Mouse (Mus musculus): ENCODE results near the gene Fgf7.

The Fgf7 gene

DNA sequence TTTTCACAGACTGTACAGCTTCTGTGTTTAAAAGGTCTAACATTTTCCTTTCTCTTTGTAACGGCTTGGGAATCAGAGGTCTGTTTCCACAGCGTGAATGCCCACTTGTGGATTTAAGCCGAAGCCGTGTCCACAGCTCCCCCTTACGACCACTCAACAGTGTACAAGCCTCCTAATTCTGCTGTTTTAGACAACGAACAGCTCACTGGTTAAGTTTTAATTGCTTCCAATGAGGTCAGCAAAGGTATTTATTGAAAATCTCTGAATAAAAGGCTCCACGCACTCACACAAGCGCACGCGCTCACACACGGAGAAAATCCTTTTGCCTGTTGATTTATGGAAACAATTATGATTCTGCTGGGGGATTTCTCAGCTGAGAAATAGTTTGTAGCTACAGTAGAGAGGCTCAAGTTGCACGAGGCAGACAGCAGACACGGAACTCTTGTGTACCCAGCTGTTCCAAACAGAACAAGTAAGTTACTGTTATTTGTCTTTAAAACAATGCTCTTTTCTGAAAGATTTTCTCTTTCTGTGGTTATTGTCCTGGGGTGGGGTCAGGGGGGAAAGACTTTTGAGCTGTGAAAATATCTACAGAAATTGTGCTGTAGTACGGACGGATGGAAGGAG, at the start of gene Fgf7:
TSS of gene Fgf7 (plus strand) at position 280 of the 627 bp plus-strand sequence.
- no peak for DNase-seq (ENCODE audit: low spot score)

DNA sequence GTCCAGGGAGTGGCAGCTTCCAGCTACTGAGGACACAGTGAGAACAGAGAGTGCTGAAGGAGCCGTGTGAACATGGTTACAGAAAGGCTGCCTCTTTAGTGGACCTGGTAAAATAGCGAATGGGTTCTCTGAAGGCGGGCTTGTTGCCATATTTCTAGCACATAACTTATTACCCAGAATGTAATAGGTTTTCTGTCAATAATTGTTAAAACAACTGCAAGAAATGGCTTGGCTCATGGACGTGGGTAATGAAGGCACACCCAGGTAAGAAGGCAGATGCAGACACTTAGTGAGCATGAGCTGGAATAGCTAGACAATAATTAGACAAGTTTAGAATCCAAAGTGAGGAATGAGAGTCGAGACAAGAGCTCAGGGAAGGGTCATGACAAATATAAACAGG, 32.2 kb upstream of the Fgf7 start:
- DNase-seq (ENCODE audit: low spot score) = no peak

DNA sequence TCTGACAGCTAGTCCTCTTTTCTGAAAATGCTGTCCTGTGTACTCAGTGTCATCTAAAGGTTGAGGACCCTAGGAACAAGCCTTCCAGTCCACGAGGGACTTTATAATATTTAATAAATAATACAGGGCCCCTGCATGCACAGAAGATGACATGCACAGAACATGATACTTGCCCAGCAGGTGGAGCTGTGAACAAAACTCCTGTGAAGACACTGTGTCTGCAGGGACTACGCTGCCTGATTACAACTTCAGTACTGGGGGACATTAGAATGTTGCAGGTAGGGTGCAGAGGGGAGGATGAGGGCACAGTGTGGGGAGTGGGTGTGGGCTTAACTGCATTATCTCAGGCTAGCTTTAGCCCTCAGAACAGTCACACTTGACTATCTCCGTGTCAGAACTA, 28.4 kb upstream of the Fgf7 start:
- DNase-seq (ENCODE audit: low spot score) = peak; percentile 50

DNA sequence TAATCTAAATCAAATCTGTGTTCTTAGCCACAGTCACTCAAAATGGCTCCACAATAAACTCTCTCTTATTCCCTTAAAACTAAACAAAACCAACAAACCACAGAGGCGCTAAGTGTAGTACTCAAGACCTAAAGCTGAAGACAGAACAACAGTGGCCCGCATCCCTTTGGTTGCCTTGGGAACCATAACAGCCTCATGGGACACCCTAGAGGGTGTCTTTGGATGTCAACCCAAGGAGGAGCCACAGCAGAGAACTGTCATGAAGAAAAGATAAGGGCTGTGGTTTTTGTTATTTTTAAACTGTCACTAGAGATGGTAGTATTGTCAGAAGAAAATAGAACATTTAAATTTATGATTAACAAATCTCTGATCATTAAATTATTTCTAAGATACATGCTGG, 27.7 kb upstream of the Fgf7 start:
- no peak for DNase-seq (ENCODE audit: low spot score)

DNA sequence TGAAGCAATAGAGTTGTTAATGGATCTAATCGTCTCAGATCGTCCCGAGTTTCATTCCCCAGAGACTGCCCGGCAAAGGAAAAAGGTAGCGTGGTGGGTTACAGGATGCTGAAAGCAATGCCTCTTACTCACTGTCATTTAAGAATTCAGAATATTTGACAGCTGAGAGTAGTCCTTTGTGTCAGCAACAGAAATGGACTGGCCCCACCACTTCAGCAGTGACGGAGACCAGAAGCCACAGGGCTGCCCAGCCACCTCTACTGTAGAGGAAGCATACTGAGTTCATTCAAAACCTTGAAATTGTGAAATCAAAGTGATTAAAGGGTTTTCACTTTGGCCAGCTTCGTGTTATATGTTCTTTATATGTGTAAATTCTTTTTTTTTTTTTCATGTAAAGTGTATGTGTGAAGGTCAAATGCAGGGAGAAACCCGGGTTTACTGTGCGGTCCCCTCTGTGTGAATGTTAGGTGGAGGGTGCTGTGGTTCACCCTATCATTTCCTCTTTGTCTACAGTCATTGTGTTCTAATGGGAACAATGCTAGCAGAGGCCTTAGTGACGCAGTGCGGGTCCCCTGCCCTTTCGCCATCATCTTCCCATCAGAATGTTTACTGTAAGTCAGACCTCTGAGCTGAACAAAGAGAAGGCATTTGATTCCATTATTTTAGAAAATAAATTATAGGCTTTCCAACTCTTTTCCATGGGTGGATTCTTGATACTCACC, 19.3 kb upstream of the Fgf7 start:
- DNase-seq (ENCODE audit: low spot score) = no peak

DNA sequence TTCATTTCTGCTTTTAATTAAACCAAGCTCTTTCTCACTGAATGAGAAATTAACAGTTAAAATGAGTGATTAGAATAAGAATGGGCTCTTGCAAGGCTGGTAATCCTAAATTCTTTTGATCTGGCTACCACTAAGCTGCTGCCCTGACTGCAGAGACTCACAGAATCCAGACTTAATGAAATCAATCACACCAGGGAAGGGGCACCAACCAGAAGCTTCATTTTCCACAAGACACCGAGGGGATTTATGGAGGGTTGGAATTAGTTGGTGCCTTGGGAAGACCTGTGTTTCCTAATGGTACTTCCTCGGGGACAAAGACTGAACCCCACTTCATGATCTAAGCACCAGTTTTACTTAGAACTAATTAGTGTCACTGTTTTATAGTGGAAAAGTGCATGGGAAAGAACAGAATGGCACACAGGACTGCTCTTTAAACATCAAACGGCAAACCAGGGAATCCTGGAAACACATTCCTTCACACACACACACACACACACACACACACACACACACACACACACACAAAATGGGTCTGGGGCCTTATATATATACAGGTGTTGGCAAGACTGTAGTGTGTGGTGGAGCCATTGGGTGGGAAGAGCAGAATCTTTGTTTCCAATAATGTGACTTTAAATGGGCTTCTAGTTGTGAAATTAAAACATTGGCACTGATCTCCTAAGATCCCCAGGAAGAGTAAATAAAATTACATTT, 18.5 kb upstream of the Fgf7 start:
- no peak for DNase-seq (ENCODE audit: low spot score)

DNA sequence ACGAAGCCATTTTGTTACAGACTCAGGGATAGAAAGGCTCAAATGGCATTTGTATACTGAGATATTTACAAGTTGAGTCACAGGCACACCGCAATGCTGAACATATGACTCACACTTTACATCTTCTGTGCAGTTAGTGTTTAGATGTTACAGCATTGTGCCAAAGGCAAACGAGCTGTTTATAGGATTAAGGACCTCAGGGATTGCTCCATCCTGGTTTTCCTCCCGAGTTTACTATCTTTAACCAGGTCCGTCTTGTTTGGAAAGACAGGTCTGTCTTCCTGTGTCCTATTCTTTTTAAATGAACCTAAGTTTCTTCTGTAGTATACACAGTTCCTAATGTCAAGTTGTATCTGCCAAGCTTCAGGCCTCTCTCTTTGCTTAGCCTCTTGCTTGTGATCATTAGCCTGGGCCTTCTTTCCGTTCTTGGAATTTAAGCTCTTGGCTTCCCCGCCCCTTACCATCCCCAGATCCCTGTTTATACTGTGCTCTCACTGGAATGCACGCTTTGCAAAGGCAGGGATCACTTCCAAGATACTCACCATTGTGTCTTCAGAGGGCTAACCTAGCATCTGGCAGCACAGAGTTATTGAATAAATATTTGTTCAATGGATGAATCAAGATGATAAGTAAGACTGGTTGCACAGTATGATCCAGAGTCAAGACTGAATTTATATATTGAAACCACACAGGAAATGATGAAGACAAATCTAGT, 3.1 kb upstream of the Fgf7 start:
- DNase-seq (ENCODE audit: low spot score) = peak; percentile 62

DNA sequence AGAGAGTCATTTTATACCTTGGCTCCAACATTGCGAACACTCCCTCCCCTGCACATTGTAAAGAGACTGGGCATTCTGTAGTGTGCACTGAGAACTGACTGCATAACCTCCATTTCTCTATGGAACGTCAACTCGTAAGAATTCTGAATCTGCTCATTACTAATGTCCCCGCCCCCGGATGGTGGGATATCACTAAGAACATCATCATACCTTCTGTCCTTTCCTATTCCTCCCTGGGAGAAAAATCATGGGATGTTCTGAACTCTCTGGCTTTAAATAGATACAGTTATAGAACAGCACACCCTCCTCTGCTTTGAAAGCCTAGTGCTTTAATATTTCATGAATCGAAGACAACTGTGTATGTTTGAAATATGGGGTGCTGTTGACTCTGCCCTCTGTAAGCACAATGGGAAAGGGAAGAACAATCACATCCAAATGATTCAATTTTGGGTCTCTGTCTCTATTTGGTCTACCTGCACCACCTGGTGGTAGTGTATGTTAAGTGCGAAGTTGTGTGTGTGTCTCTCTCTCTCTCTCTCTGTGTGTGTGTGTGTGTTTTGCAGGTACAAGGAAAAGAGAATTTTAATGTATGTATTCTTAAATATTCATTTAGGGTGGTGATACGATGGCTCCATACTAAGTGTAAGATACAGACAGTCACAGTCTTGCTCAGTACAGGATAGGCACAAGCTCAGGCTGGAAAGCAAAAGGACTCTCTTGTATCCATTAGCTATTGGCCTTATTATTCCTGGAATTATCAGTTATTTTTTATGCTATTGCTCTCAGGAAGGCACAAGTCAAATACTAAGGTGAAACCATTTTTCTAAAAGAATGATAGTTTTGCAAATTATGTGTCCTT, 1.1 kb upstream of the Fgf7 start:
- no peak for DNase-seq (ENCODE audit: low spot score)

DNA sequence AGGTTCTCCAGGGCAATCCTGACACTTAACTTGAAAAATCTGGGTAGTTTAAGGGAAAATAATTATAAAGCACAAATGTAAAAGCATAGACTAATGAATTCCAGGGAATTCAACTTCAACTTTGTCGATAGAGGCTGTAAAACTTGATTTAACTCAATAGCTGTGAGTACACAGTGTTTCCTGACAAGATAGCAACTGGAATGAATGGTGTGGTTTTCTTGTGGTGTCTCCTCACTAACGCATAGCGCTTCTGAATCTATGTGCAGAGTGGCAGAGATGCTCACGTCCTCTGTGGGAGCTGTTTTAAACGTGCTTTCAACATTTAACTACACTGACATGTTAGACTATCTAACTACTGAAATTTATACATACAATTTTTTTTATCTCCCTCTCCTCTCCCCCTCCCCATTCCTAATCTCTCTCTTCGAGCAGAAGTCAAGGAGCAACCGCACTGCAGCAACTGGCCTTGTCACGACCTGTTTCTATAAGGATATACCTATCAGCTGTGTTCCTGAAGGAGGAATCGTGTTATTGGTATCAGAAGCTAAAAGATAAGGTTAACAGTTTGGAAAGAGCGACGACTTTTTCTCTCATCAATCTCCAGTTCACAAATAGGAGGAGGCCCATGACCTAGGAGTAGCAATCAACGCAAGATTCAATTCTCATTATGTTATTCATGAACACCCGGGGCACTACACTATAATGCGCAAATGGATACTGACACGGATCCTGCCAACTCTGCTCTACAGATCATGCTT, 734 bp downstream of the Fgf7 start:
- DNase-seq (ENCODE audit: low spot score) = no peak

DNA sequence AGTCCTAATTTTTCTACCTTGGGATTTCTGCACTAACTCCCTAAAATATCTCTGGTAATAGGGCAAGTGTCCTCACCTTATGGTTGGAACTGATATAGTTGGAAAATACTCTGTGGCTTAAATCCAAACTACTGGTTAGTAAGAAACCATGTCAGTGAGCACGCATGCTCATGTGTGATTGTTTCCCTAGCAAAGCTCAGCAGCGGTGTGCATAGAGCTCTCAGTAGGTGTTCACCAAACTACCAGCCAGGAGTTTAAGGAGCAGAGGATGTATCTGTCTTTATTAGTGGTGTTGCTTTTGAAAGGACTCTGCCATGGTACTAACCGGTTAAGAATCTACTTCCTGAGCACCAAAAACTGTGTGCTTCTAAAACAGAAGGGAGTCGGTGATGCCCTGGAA, 1.7 kb downstream of the Fgf7 start:
- no peak for DNase-seq (ENCODE audit: low spot score)

DNA sequence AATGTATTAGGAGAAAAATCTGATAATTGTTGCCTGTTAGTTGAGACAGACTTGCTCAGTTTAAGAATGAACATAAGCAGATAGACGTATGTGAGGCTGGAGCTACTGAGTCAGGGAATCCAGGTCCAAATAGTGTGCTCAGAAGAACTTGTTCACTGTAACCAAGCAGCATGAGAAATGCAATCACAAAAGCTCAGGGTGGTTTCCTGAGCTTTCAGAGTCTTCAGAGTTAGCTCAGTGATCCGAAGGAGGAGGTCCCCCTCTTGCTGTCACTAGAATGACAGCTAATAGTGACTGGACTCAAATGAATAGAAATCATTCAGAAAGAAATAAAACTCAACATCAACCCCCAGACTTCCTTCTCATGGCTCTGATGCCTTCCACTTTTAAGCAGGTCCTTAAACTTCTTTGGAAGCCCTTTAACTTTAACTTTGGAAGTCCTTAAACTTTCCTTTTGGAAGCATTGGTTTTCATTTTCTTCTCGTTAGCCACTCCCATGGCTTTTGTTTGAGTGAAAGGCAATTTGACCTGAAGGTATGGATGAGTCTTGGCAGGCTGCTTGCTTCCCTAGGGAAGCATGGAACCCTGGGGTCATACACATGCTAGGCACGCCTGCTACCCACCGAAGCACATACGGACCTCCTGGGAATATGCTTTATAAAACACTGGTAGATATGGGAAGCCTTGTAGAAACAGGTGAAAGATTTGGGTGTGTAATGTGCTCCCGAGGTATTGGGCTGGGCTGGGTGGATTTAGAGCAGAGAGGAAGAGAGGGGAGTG, 4.0 kb downstream of the Fgf7 start:
- DNase-seq (ENCODE audit: low spot score) = no peak

DNA sequence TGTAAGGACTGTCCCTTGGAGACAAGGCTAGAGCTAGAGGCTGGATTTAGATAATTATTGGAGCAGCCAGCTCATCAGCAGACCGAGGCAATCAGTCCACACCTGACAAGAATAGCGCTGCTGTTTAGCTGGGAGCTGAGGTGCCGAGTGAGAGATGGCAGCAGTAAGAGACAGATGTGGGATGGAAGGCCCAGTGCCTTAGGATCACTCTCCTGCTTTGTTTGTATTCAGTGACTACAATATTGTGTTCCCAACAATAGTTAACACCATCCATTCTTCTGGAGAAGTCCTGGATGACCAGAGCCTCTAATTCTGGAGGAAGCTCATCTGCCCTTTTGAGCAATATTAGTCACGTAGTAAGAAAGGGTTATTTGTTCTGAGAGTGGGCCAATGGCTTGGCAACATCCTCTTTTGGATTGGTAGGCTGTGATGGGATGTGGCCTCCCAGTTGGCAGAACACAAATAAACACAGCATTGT, 5.0 kb downstream of the Fgf7 start:
- peak; percentile 69 for DNase-seq (ENCODE audit: low spot score)

DNA sequence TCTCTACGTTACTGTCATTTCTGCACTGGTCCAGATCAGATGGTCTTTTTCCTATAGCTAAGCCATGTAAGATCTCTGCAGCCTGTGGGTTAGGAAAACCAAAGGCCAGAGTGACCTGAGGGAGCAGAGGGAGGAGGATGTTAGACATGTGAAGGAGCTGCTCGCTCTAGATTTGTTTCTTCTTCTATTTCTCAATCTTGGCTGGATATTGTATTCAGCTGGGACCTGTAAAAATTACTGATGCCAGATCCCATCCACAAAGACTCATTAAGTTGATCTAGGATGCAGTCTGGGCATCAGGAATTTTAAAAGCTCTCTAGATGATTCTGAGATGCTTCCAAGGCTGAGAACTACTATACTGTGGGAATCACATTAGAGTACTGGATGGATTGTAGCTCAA, 6.2 kb downstream of the Fgf7 start:
- no peak for DNase-seq (ENCODE audit: low spot score)

DNA sequence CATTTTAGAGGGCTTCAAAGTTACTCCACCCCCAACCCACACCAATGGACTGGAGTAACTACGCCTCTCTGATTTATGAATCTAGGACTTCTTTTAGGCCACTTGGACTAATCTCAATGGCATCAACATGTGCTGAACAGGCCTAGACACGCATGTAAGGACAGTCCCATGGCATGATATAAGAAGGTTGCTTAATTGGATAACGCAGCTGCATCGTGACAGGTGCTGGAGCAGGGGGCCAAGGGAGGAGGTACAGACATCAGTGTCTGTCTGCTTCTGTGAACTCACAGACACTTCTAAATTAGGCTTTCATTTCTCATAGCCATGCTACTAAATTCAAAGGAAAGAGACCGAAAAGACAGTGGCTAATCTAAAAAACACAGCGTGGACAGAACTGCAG, 6.8 kb downstream of the Fgf7 start:
- no peak for DNase-seq (ENCODE audit: low spot score)

DNA sequence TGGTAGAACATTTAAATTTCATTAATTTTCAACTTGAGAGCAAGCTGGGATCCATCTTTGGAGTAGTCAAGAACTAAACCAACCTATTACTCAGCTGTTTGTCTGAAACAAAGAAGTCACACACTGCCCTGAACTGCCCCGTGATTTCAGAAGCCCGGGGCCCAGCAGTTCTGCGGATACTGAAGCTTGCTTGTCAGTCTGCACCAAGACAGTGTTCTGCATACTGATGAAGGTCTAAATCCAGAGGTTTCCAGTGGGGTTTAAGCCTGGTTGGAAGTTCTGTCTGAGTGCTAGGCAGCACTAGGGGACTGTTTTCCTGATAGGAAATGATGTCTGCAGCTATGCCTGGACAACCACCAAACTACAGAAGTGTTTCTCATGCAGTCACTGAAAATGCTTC, 8.2 kb downstream of the Fgf7 start:
- no peak for DNase-seq (ENCODE audit: low spot score)

DNA sequence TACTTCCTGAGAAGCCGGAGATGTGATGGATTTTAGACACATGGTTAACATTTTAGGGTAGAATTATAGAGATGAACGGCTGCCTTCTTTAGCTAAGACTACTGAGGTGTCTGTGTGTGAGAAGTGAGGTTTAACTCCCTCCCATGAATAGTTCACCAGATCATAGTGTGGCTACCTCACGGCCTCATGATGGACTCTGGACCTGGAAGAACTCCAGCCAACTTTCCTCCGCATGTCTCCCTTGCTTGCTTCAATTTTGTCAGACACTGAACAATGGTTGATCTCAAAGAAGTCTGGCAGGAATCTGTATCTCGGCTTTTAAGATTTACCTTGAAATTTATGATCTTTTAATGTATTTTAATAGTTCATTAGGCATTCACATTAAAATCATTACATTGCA, 11.2 kb downstream of the Fgf7 start:
- no peak for DNase-seq (ENCODE audit: low spot score)

DNA sequence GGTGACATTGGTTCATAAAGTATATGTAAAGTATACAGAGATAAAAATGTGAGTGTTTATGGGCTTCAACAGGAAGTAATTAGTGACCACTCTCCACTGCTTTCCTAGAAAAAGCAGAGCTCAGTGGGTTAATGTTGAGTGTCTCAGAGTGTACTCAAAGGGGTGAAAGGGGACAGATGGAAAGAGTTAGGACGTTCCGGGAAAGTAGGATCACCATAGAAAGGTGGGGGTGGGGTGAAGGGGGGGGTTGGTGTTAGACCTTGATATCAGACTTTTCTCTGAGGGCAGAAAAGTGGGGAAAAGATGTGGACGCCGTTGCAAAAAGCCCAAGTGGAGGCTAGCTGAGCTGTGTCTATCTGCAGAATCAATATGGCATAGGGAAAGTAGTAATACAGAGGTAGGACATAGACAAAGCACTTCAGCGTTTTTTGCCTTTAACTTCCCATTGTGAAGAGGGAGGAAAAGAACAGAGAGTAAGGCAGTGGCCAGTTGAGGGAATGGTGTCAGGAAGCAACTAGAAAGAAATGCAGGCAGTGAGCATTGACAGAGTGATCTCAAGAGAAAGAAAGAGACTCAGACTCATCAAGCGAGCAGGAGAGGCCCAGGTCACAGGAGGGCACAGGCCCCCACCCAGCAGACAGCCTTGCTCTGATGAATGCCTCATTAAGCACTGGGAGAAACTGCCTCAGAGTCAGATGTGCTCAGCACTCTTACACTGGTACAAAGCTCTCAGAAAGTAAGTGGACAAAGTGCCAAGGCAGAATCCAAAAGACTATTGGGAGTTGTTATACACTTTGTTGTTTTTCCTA, 18.5 kb downstream of the Fgf7 start:
- no peak for DNase-seq (ENCODE audit: low spot score)

DNA sequence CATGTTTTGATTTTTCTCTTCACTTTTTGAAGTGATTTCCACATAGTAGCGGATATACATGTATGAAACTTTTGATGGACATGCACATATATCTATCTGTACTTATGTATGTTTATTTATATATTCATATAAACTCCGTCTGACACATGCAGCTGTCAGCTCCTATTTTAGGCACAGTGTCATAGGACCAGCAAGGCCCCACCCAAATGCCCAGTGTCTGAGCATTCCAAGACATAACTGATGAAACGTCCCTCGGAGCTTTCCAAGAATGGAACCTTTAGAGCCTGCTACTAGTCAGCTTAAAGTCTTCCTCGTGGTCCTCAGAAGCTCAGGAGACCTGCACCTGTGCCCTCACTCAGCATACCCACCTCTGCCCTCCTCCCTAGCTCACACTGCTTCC, 19.2 kb downstream of the Fgf7 start:
- DNase-seq (ENCODE audit: low spot score) = no peak

DNA sequence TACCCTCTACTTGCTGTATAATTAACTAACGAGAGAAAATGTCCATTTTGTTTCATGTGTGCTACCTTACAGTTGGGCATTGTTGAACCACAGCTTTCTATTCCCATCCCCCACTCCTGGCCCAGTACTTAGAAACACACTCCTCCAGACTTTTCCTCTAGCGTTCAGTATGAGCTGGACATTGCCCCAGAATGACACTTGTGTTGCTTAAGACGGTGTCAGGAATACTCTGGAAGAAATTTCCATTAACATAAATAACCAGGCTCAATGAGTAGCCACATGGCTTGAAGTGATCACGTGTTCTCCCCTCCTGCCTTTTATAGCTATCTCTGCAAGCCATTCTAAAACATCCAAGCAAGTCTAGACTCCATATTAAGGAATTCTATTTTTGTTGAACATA, 26.1 kb downstream of the Fgf7 start:
- DNase-seq (ENCODE audit: low spot score) = no peak

All from lung, postnatal 25 days (tissue).